Mouse (Mus musculus): ENCODE results near the gene Yju2. TPM values are rescaled to one million over a fixed set of nuclear protein-coding genes. Genes with fewer than 3 reads are reported as not detected.

The Yju2 gene
- polyA plus RNA-seq, 1 experiment from 2014 or later: 7.2 TPM

Other genes starting within 250 kb of the Yju2 start
- 4.0 and 4.5 TPM in 2 replicates for gene Pot1b, start 246.5 kb upstream of the Yju2 start, polyA plus RNA-seq (2015; fragmentation: Nextera tagmentation; extraction: Ambion mirVana)
- 2.2 TPM in 2 replicates for gene Adgre4, start 209.1 kb upstream of the Yju2 start, polyA plus RNA-seq (2015; fragmentation: Nextera tagmentation; extraction: Ambion mirVana)
- gene Zfp119a, start 80.2 kb upstream of the Yju2 start, polyA plus RNA-seq (2015; fragmentation: Nextera tagmentation; extraction: Ambion mirVana): 2.0 and 2.2 TPM in 2 replicates
- gene Zfp959, start 67.0 kb upstream of the Yju2 start, polyA plus RNA-seq (2015; fragmentation: Nextera tagmentation; extraction: Ambion mirVana): 5.9 and 6.0 TPM in 2 replicates
- 2.3 and 2.8 TPM in 2 replicates for gene Zfp119b, start 9.6 kb upstream of the Yju2 start, polyA plus RNA-seq (2015; fragmentation: Nextera tagmentation; extraction: Ambion mirVana)
- 9.2 and 10.0 TPM in 2 replicates for gene Ebi3, start 6.5 kb upstream of the Yju2 start, polyA plus RNA-seq (2015; fragmentation: Nextera tagmentation; extraction: Ambion mirVana)
- gene Shd, start 11.4 kb downstream of the Yju2 start, polyA plus RNA-seq (2015; fragmentation: Nextera tagmentation; extraction: Ambion mirVana): 0.18 and 0.32 TPM in 2 replicates
- 0.13 and 0.50 TPM in 2 replicates for gene Fsd1, start 27.4 kb downstream of the Yju2 start, polyA plus RNA-seq (2015; fragmentation: Nextera tagmentation; extraction: Ambion mirVana)
- 3.3 and 3.9 TPM in 2 replicates for gene Stap2, start 46.5 kb downstream of the Yju2 start, polyA plus RNA-seq (2015; fragmentation: Nextera tagmentation; extraction: Ambion mirVana)
- gene Mpnd, start 46.6 kb downstream of the Yju2 start, polyA plus RNA-seq (2015; fragmentation: Nextera tagmentation; extraction: Ambion mirVana): 20.4 and 21.0 TPM in 2 replicates
- gene Sh3gl1, start 77.5 kb downstream of the Yju2 start, polyA plus RNA-seq (2015; fragmentation: Nextera tagmentation; extraction: Ambion mirVana): 44.0 and 50.7 TPM in 2 replicates
- gene Chaf1a, start 81.3 kb downstream of the Yju2 start, polyA plus RNA-seq (2015; fragmentation: Nextera tagmentation; extraction: Ambion mirVana): 16.6 and 18.5 TPM in 2 replicates
- gene Ubxn6, start 115.9 kb downstream of the Yju2 start, polyA plus RNA-seq (2015; fragmentation: Nextera tagmentation; extraction: Ambion mirVana): 12.5 and 13.0 TPM in 2 replicates
- 42.7 and 43.0 TPM in 2 replicates for gene Hdgfl2, start 120.5 kb downstream of the Yju2 start, polyA plus RNA-seq (2015; fragmentation: Nextera tagmentation; extraction: Ambion mirVana)
- 0.02 and 0.06 TPM in 2 replicates for gene Plin4, start 150.7 kb downstream of the Yju2 start, polyA plus RNA-seq (2015; fragmentation: Nextera tagmentation; extraction: Ambion mirVana)
- gene Plin5, start 158.5 kb downstream of the Yju2 start, polyA plus RNA-seq (2015; fragmentation: Nextera tagmentation; extraction: Ambion mirVana): 1.3 and 3.7 TPM in 2 replicates
- gene Lrg1, start 162.9 kb downstream of the Yju2 start, polyA plus RNA-seq (2015; fragmentation: Nextera tagmentation; extraction: Ambion mirVana): 3.2 and 4.0 TPM in 2 replicates
- 0.81 and 1.3 TPM in 2 replicates for gene Sema6b, start 181.2 kb downstream of the Yju2 start, polyA plus RNA-seq (2015; fragmentation: Nextera tagmentation; extraction: Ambion mirVana)
- 2.7 and 3.1 TPM in 2 replicates for gene Tnfaip8l1, start 203.4 kb downstream of the Yju2 start, polyA plus RNA-seq (2015; fragmentation: Nextera tagmentation; extraction: Ambion mirVana)
- 58.6 and 66.4 TPM in 2 replicates for gene Mydgf, start 224.8 kb downstream of the Yju2 start, polyA plus RNA-seq (2015; fragmentation: Nextera tagmentation; extraction: Ambion mirVana)

All from liver, embryonic 15.5 days (tissue).